Mouse (Mus musculus): ENCODE results near the gene Cyp2t4.

DNA sequence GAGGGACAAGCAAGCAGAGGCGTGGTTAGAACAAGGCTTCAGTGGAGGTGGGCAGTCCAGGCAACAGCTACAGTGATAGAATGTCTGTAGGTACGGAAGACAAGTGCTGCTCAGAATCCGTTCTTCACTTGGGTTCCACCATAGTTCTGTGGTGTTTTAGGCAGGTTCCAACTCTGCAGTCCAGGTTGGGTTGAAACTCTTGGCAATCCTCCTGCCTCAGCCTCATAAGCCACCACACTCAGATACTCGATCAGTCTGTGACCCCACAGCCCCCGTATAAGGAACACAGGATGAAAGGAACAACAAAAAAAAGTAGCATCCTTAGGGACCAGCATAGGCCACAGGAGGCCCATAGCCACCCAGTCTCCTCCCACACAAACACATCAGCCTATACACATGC, 38.9 kb downstream of the Cyp2t4 start:
- TF ChIP-seq CTCF (IDR thresholded peaks at IDR 0.05; ENCODE audit: insufficient read depth, low read depth, low read length) (no peak), POLR2A (IDR thresholded peaks at IDR 0.05; ENCODE audit: insufficient read depth, low read depth, low read length) (no peak)
